Mouse (Mus musculus): ENCODE results near the gene Pabpc1l. TPM values are rescaled to one million over a fixed set of nuclear protein-coding genes. Genes with fewer than 3 reads are reported as not detected.

The Pabpc1l gene
- polyA plus RNA-seq (2015; fragmentation: Nextera tagmentation; extraction: Ambion mirVana), result 1.3 and 1.4 TPM in 2 replicates

- no peak within 1 kb of the TSS for H3K4me3 ChIP-seq
- WGBS, result 84% methylated on average over 16 of the region's 16 CpGs
- H3K27ac ChIP-seq, result no peak within 1 kb of the TSS
- H3K4me2 ChIP-seq, result no peak within 1 kb of the TSS
- no peaks in the 10 kb centered on the region for H3K9me3 ChIP-seq (replicated peaks)
- no peaks in the 10 kb centered on the region for H3K4me1 ChIP-seq
- no peak within 1 kb of the TSS for H3K9ac ChIP-seq
- no peaks in the 10 kb centered on the region for H3K27me3 ChIP-seq
- H3K36me3 ChIP-seq (ENCODE audit: poor library complexity, severe bottlenecking), result peaks cover under 1% of the 10 kb centered on the region; the same call in 1 of the 2 replicates
- no peak for ATAC-seq
These were observed at the start of gene Pabpc1l for GRCm38 (mm10) chr2:164025150-164025549. TSS of gene Pabpc1l (plus strand) at chr2:164025450.

- no peaks in the 10 kb centered on the region for H3K27me3 ChIP-seq
- no peak overlapping the region for H3K4me2 ChIP-seq
- no peak for ATAC-seq
- WGBS, result 95% methylated on average over 6 of the region's 7 CpGs
- no peak overlapping the region for H3K27ac ChIP-seq
- H3K9ac ChIP-seq, result no peak overlapping the region
- peaks cover 8% of the 10 kb centered on the region; the same call in 1 of the 2 replicates for H3K9me3 ChIP-seq (replicated peaks)
- H3K4me1 ChIP-seq, result no peaks in the 10 kb centered on the region
- H3K4me3 ChIP-seq, result no peak overlapping the region
- H3K36me3 ChIP-seq (ENCODE audit: poor library complexity, severe bottlenecking), result no peaks in the 10 kb centered on the region
These were observed 48.8 kb upstream of the Pabpc1l start for GRCm38 (mm10) chr2:163976448-163976847.

- no peak for ATAC-seq
- Histone ChIP-seq H3K4me3 (no peak overlapping the region), H3K27me3 (no peaks in the 10 kb centered on the region), H3K27ac (no peak overlapping the region), H3K4me2 (no peak overlapping the region), H3K36me3 (ENCODE audit: poor library complexity, severe bottlenecking) (no peaks in the 10 kb centered on the region), H3K4me1 (no peaks in the 10 kb centered on the region), H3K9me3 (replicated peaks) (no peaks in the 10 kb centered on the region), H3K9ac (no peak overlapping the region)
- WGBS, result 82% methylated on average over 8 of the region's 8 CpGs
These were observed 38.0 kb upstream of the Pabpc1l start for GRCm38 (mm10) chr2:163987233-163987632.

- Histone ChIP-seq H3K27ac (no peak overlapping the region), H3K9ac (no peak overlapping the region), H3K36me3 (ENCODE audit: poor library complexity, severe bottlenecking) (peaks cover 3% of the 10 kb centered on the region), H3K27me3 (no peaks in the 10 kb centered on the region), H3K4me2 (no peak overlapping the region), H3K4me3 (no peak overlapping the region), H3K4me1 (peaks cover 23% of the 10 kb centered on the region), H3K9me3 (replicated peaks) (no peaks in the 10 kb centered on the region)
- no peak for ATAC-seq
- 93% methylated on average over 2 of the region's 2 CpGs for WGBS
These were observed 32.4 kb upstream of the Pabpc1l start for GRCm38 (mm10) chr2:163992871-163993270.

GRCm38 (mm10) chr2:163994654-163994976 is 30.6 kb upstream of the Pabpc1l start, which contains the start of gene Ywhab:
TSS of gene Ywhab (plus strand) at chr2:163994960.
- no peak for ATAC-seq
- peak within 1 kb of the TSS; percentile 97 for H3K9ac ChIP-seq
- peak within 1 kb of the TSS; percentile 91 for H3K4me2 ChIP-seq
- H3K4me3 ChIP-seq, result peak within 1 kb of the TSS; percentile 99
- peak within 1 kb of the TSS; percentile 89 for H3K27ac ChIP-seq
- WGBS, result 0% methylated on average over 12 of the region's 14 CpGs
- peaks cover 7% of the 10 kb centered on the region for H3K36me3 ChIP-seq (ENCODE audit: poor library complexity, severe bottlenecking)
- no peaks in the 10 kb centered on the region for H3K27me3 ChIP-seq
- H3K4me1 ChIP-seq, result peaks cover 32% of the 10 kb centered on the region
- H3K9me3 ChIP-seq (replicated peaks), result no peaks in the 10 kb centered on the region

- Histone ChIP-seq H3K27me3 (no peaks in the 10 kb centered on the region), H3K9ac (peak overlapping the region; percentile 97), H3K36me3 (ENCODE audit: poor library complexity, severe bottlenecking) (peaks cover 7% of the 10 kb centered on the region), H3K9me3 (replicated peaks) (no peaks in the 10 kb centered on the region), H3K4me3 (peak overlapping the region; percentile 99), H3K4me2 (peak overlapping the region; percentile 91), H3K27ac (peak overlapping the region; percentile 89), H3K4me1 (peaks cover 34% of the 10 kb centered on the region)
- under 1% methylated on average over 63 of the region's 79 CpGs for WGBS
- ATAC-seq, result peak; percentile 100
These were observed 30.0 kb upstream of the Pabpc1l start for GRCm38 (mm10) chr2:163994977-163995862.

- 89% methylated on average over 6 of the region's 6 CpGs for WGBS
- peaks cover 7% of the 10 kb centered on the region for H3K36me3 ChIP-seq (ENCODE audit: poor library complexity, severe bottlenecking)
These were observed 29.0 kb upstream of the Pabpc1l start for GRCm38 (mm10) chr2:163996275-163996674.

GRCm38 (mm10) chr2:163996899-163997298 is 28.4 kb upstream of the Pabpc1l start:
- H3K36me3 ChIP-seq (ENCODE audit: poor library complexity, severe bottlenecking), result peaks cover 7% of the 10 kb centered on the region
- H3K4me2 ChIP-seq, result peak overlapping the region; percentile 36
- ATAC-seq, result no peak
- 0 out of 2 replicates have a peak overlapping the region, but pooled peaks have one; percentile 99 for H3K4me3 ChIP-seq
- H3K4me1 ChIP-seq, result peaks cover 38% of the 10 kb centered on the region
- H3K27me3 ChIP-seq, result no peaks in the 10 kb centered on the region
- no peak overlapping the region for H3K27ac ChIP-seq
- H3K9me3 ChIP-seq (replicated peaks), result no peaks in the 10 kb centered on the region
- 83% methylated on average over 5 of the region's 5 CpGs for WGBS
- peak overlapping the region; percentile 36 for H3K9ac ChIP-seq

More at GRCm38 (mm10) chr2:163996275-163996674, 29.0 kb upstream of the Pabpc1l start:
- peak overlapping the region; percentile 97 for H3K9ac ChIP-seq
- no peak overlapping the region for H3K27ac ChIP-seq
- no peaks in the 10 kb centered on the region for H3K9me3 ChIP-seq (replicated peaks)
- no peak for ATAC-seq
- H3K4me2 ChIP-seq, result peak overlapping the region; percentile 91
- H3K4me1 ChIP-seq, result peaks cover 38% of the 10 kb centered on the region
- H3K27me3 ChIP-seq, result no peaks in the 10 kb centered on the region
- H3K4me3 ChIP-seq, result peak overlapping the region; percentile 99

GRCm38 (mm10) chr2:163998981-163999380 is 26.3 kb upstream of the Pabpc1l start:
- ATAC-seq, result no peak
- Histone ChIP-seq H3K9ac (no peak overlapping the region), H3K4me1 (peaks cover 38% of the 10 kb centered on the region), H3K27me3 (no peaks in the 10 kb centered on the region), H3K4me2 (no peak overlapping the region), H3K36me3 (ENCODE audit: poor library complexity, severe bottlenecking) (peaks cover 7% of the 10 kb centered on the region), H3K27ac (no peak overlapping the region), H3K9me3 (replicated peaks) (no peaks in the 10 kb centered on the region), H3K4me3 (no peak overlapping the region)
- WGBS, result 90% methylated on average over 6 of the region's 6 CpGs

- Histone ChIP-seq H3K4me2 (no peak overlapping the region), H3K27me3 (no peaks in the 10 kb centered on the region), H3K4me1 (peaks cover 31% of the 10 kb centered on the region), H3K27ac (no peak overlapping the region), H3K4me3 (no peak overlapping the region), H3K9ac (no peak overlapping the region), H3K36me3 (ENCODE audit: poor library complexity, severe bottlenecking) (peaks cover 7% of the 10 kb centered on the region), H3K9me3 (replicated peaks) (no peaks in the 10 kb centered on the region)
- no peak for ATAC-seq
- WGBS, result 97% methylated on average over 3 of the region's 3 CpGs
These were observed 22.6 kb upstream of the Pabpc1l start for GRCm38 (mm10) chr2:164002637-164003036.

GRCm38 (mm10) chr2:164004503-164004902 is 20.7 kb upstream of the Pabpc1l start:
- H3K9me3 ChIP-seq (replicated peaks), result no peaks in the 10 kb centered on the region
- ATAC-seq, result no peak
- peaks cover 20% of the 10 kb centered on the region for H3K4me1 ChIP-seq
- H3K27me3 ChIP-seq, result no peaks in the 10 kb centered on the region
- 80% methylated on average over 5 of the region's 5 CpGs for WGBS
- H3K4me3 ChIP-seq, result no peak overlapping the region
- no peak overlapping the region for H3K9ac ChIP-seq
- no peaks in the 10 kb centered on the region for H3K36me3 ChIP-seq (ENCODE audit: poor library complexity, severe bottlenecking)
- no peak overlapping the region for H3K27ac ChIP-seq
- H3K4me2 ChIP-seq, result no peak overlapping the region

GRCm38 (mm10) chr2:164006932-164007331 is 18.3 kb upstream of the Pabpc1l start:
- Histone ChIP-seq H3K9me3 (replicated peaks) (no peaks in the 10 kb centered on the region), H3K27me3 (no peaks in the 10 kb centered on the region), H3K4me1 (peaks cover 14% of the 10 kb centered on the region), H3K4me2 (no peak overlapping the region), H3K27ac (no peak overlapping the region), H3K9ac (no peak overlapping the region), H3K4me3 (no peak overlapping the region), H3K36me3 (ENCODE audit: poor library complexity, severe bottlenecking) (peaks cover 6% of the 10 kb centered on the region)
- 84% methylated on average over 10 of the region's 10 CpGs for WGBS
- no peak for ATAC-seq

All from forebrain, embryonic 13.5 days (tissue).